Mouse (Mus musculus) ES-Bruce4 (cell line): Measurements from ENCODE around the gene Dhcr24. TPM values are rescaled to one million over a fixed set of nuclear protein-coding genes. Genes with fewer than 3 reads are reported as not detected.

Experiments
- H3K27ac ChIP-seq: 2 replicates; pipeline ENCODE4 v1.5.1; 2012; ENCODE audit warnings: low read length, inconsistent platforms; ENCODE audit not compliant: insufficient read depth
- H3K27me3 ChIP-seq: 2 replicates; pipeline ENCODE4 v1.6.1; 2012; ENCODE audit warnings: mild to moderate bottlenecking, low read length, inconsistent platforms; ENCODE audit not compliant: control insufficient read depth, poor library complexity, insufficient read depth, severe bottlenecking
- H3K36me3 ChIP-seq: 2 replicates; pipeline ENCODE4 v1.6.1; 2012; ENCODE audit warnings: inconsistent platforms, mild to moderate bottlenecking, low read length, moderate library complexity; ENCODE audit not compliant: control insufficient read depth, poor library complexity, insufficient read depth, severe bottlenecking
- H3K4me1 ChIP-seq: one replicate; pipeline ENCODE4 v1.8.1; 2011; ENCODE audit warnings: low read length; ENCODE audit not compliant: control insufficient read depth, insufficient read depth
- H3K4me3 ChIP-seq: 2 replicates; pipeline ENCODE4 v1.5.1; 2011; ENCODE audit warnings: low read depth, mild to moderate bottlenecking, low read length
- H3K9ac ChIP-seq: 2 replicates; pipeline ENCODE4 v1.6.1; 2012; ENCODE audit warnings: low read depth, mild to moderate bottlenecking, inconsistent platforms; ENCODE audit not compliant: poor library complexity, severe bottlenecking
- H3K9me3 ChIP-seq: replicated peaks from 2 replicates; pipeline ENCODE4 v1.6.1; 2012; ENCODE audit warnings: mild to moderate bottlenecking, low read length, inconsistent platforms; ENCODE audit not compliant: control insufficient read depth, poor library complexity, insufficient read depth, severe bottlenecking
- CTCF ChIP-seq: IDR thresholded peaks from one replicate; pipeline ENCODE4 v1.8.1; 2011; ENCODE audit warnings: low read depth, low read length
- EP300 ChIP-seq: IDR thresholded peaks from 2 replicates; pipeline ENCODE4 v1.6.1; 2011; ENCODE audit warnings: low read depth, low read length; ENCODE audit not compliant: insufficient read depth
- POLR2A ChIP-seq: IDR thresholded peaks from one replicate; pipeline ENCODE4 v1.8.1; 2011; ENCODE audit warnings: low read length; ENCODE audit not compliant: insufficient read depth
- polyA plus RNA-seq: library from polyadenylated mRNA; stranded (reverse); fragments of >200 nt; gene quantifications from 2 replicates; pipeline ENCODE4 v1.2.4, GENCODE M21; 2011; ENCODE audit warnings: low read depth; ENCODE audit not compliant: missing spikeins, insufficient read depth, insufficient read length

Gene Dhcr24
- polyA plus RNA-seq, 1 experiment, result 77.5 TPM

DNA sequence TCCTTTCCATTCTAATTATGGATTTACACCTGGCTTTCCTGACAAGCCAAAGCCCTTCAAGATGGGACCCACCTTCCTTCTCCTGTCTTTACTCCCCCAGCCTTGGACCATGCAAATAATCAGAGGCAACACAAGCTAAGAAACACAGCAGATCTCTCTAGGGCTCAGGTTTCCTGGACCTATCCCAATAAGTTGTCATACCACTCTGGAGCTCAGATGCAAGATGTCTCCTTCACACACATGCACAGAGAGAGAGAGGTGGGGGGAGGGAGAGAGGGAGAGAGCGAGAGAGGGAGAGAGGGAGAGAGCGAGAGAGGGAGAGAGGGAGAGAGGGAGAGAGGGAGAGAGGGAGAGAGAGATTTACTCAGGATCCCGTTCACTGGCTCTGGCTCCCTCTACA, 71.5 kb downstream of the Dhcr24 start:
- no peak overlapping the region for H3K4me3 ChIP-seq
- no peak overlapping the region for H3K9ac ChIP-seq
- TF ChIP-seq EP300 (no peak), POLR2A (no peak), CTCF (no peak)
- no peaks in the 10 kb centered on the region for H3K9me3 ChIP-seq
- H3K27me3 ChIP-seq, result no peaks in the 10 kb centered on the region
- H3K27ac ChIP-seq, result no peak overlapping the region
- H3K4me1 ChIP-seq, result peaks cover 3% of the 10 kb centered on the region
- no peaks in the 10 kb centered on the region for H3K36me3 ChIP-seq

GRCm38 (mm10) chr4:106633281-106634085, 72.6 kb downstream of the Dhcr24 start:
- Histone ChIP-seq H3K27ac (no peak overlapping the region), H3K9me3 (no peaks in the 10 kb centered on the region), H3K9ac (no peak overlapping the region)

GRCm38 (mm10) chr4:106634086-106634479, 73.2 kb downstream of the Dhcr24 start:
- H3K4me1 ChIP-seq, result no peaks in the 10 kb centered on the region
- H3K27me3 ChIP-seq, result no peaks in the 10 kb centered on the region
- no peak overlapping the region for H3K4me3 ChIP-seq
- TF ChIP-seq CTCF (no peak), EP300 (no peak)
- H3K36me3 ChIP-seq, result no peaks in the 10 kb centered on the region
- H3K27ac ChIP-seq, result no peak overlapping the region
- no peaks in the 10 kb centered on the region for H3K9me3 ChIP-seq
- no peak overlapping the region for H3K9ac ChIP-seq

More at GRCm38 (mm10) chr4:106633281-106634085, 72.6 kb downstream of the Dhcr24 start:
- Histone ChIP-seq H3K27me3 (no peaks in the 10 kb centered on the region), H3K4me3 (no peak overlapping the region), H3K36me3 (no peaks in the 10 kb centered on the region), H3K4me1 (peaks cover 3% of the 10 kb centered on the region)
- TF ChIP-seq EP300 (no peak), POLR2A (no peak), CTCF (no peak)

Other genes starting within 250 kb of the Dhcr24 start
- gene Usp24, start 244.8 kb upstream of the Dhcr24 start, polyA plus RNA-seq, result 62.7 and 64.0 TPM in 2 replicates
- 1.2 and 1.3 TPM in 2 replicates for gene Pcsk9, start 96.7 kb upstream of the Dhcr24 start, polyA plus RNA-seq
- gene Bsnd, start 68.8 kb upstream of the Dhcr24 start, polyA plus RNA-seq, result not detected in 2 replicates
- gene Lexm, start 56.2 kb downstream of the Dhcr24 start, polyA plus RNA-seq, result 1.3 and 2.0 TPM in 2 replicates
- gene Ttc22, start 61.4 kb downstream of the Dhcr24 start, polyA plus RNA-seq, result not detected in 2 replicates
- gene Pars2, start 90.0 kb downstream of the Dhcr24 start, polyA plus RNA-seq, result 7.2 and 10.0 TPM in 2 replicates
- 60.6 and 71.6 TPM in 2 replicates for gene Ttc4, start 117.9 kb downstream of the Dhcr24 start, polyA plus RNA-seq
- 0.24 and 0.51 TPM in 2 replicates for gene Mroh7, start 169.9 kb downstream of the Dhcr24 start, polyA plus RNA-seq
- not detected in 2 replicates for gene Fam151a, start 172.9 kb downstream of the Dhcr24 start, polyA plus RNA-seq
- 3.8 and 4.7 TPM in 2 replicates for gene Acot11, start 244.0 kb downstream of the Dhcr24 start, polyA plus RNA-seq